8 mouse cellular contexts compared by ENCODE assay signal in genomic region chr17:23993559-23994428, GRCm38 (mm10). TPM values are rescaled to one million over a fixed set of nuclear protein-coding genes. Genes with fewer than 3 reads are reported as not detected.
DNase-seq lines count a peak whose midpoint lies in the region; ATAC-seq lines count a peak whose summit lies in the region.

No protein-coding gene starts in this region.

- peak overlapping the region; percentile 36 for H3K4me3 ChIP-seq in hindbrain, embryonic 16.5 days (ENCODE audit: low read length)

- H3K9me3 ChIP-seq in hindbrain, embryonic 16.5 days (ENCODE audit: control insufficient read depth, low read length): no peaks in the 10 kb centered on the region

- peak overlapping the region; percentile 65 for H3K4me2 ChIP-seq in hindbrain, embryonic 16.5 days (ENCODE audit: low read length)

- DNase-seq in R1 (ENCODE audit: low read depth, low spot score): peak; percentile 96
- peak; percentile 90 to 95 for DNase-seq in cerebellum, postnatal 25 days
- DNase-seq in gastrocnemius, adult 18-20 months (ENCODE audit: low spot score): peak; percentile 86
- DNase-seq in left cerebral cortex, adult 18-20 months (ENCODE audit: low spot score in 2 of 2): peak; percentile 94 to 97
- DNase-seq in lung, postnatal 4 days: peak; percentile 91 to 95
- peak; percentile 81 for DNase-seq in retina, postnatal 7 days (ENCODE audit: low read depth, low spot score)
- DNase-seq in urinary bladder, adult 18-20 months (ENCODE audit: low spot score in 2 of 2): peak; percentile 82 to 86

- WGBS in hindbrain, embryonic 16.5 days: 12% methylated on average over 31 of the region's 31 CpGs

- H3K27ac ChIP-seq in hindbrain, embryonic 16.5 days (ENCODE audit: low read depth, low read length): peak overlapping the region; percentile 12; the same call in 1 of the 2 replicates

- H3K9ac ChIP-seq in hindbrain, embryonic 16.5 days (ENCODE audit: low read depth, low read length): peak overlapping the region; percentile 74

- peak; percentile 86 for ATAC-seq in hindbrain, embryonic 16.5 days

- H3K4me1 ChIP-seq in hindbrain, embryonic 16.5 days (ENCODE audit: control insufficient read depth, insufficient read depth, low read depth, low read length): peaks cover 7% of the 10 kb centered on the region

- H3K27me3 ChIP-seq in hindbrain, embryonic 16.5 days (replicated peaks; ENCODE audit: control insufficient read depth, insufficient read depth, low read length): no peaks in the 10 kb centered on the region

- H3K36me3 ChIP-seq in hindbrain, embryonic 16.5 days (ENCODE audit: control insufficient read depth, insufficient read depth, low read length): no peaks in the 10 kb centered on the region

RNA-seq across cellular contexts. Expression of gene Prss22, which starts 4.1 kb away (rescaled TPM):
- not detected for total RNA-seq in gastrocnemius, adult 18-20 months (2021)
- not detected in 2 replicates for polyA plus RNA-seq in hindbrain, embryonic 16.5 days (2015; fragmentation: Nextera tagmentation; extraction: Ambion mirVana)
- total RNA-seq in left cerebral cortex, adult 18-20 months (2021): 1 to 10 TPM; 1.5 to 2.0 TPM

RNA-seq across cellular contexts. Expression of gene Prss30, which starts 13.4 kb away (rescaled TPM):
- total RNA-seq in gastrocnemius, adult 18-20 months (2021): not detected
- polyA plus RNA-seq in hindbrain, embryonic 16.5 days (2015; fragmentation: Nextera tagmentation; extraction: Ambion mirVana): not detected in 2 replicates
- total RNA-seq in left cerebral cortex, adult 18-20 months (2021): under 1 TPM in 1 of 2 experiments, not detected in 1; 0.45 TPM

RNA-seq across cellular contexts. Expression of gene Sbpl, which starts 38.7 kb away (rescaled TPM):
- total RNA-seq in gastrocnemius, adult 18-20 months (2021): not detected
- polyA plus RNA-seq in hindbrain, embryonic 16.5 days (2015; fragmentation: Nextera tagmentation; extraction: Ambion mirVana): not detected in 2 replicates
- not detected for total RNA-seq in left cerebral cortex, adult 18-20 months (2021)

RNA-seq across cellular contexts. Expression of gene Prss27, which starts 44.1 kb away (rescaled TPM):
- not detected for total RNA-seq in gastrocnemius, adult 18-20 months (2021)
- polyA plus RNA-seq in hindbrain, embryonic 16.5 days (2015; fragmentation: Nextera tagmentation; extraction: Ambion mirVana): 0.12 and 0.16 TPM in 2 replicates
- total RNA-seq in left cerebral cortex, adult 18-20 months (2021): not detected

RNA-seq across cellular contexts. Expression of gene Sbp, which starts 52.3 kb away (rescaled TPM):
- total RNA-seq in gastrocnemius, adult 18-20 months (2021): not detected
- not detected in 2 replicates for polyA plus RNA-seq in hindbrain, embryonic 16.5 days (2015; fragmentation: Nextera tagmentation; extraction: Ambion mirVana)
- total RNA-seq in left cerebral cortex, adult 18-20 months (2021): not detected

Comparison
In these comparisons a context has a peak if more than half of its experiments do, and no peak if none do; other contexts are left out.
1. Peak in every context shown above with its lines: DNase-seq, ATAC-seq, H3K4me3 ChIP-seq and H3K27ac ChIP-seq.